Mouse (Mus musculus) heart, embryonic 15.5 days (tissue): ENCODE measurements at regions not wholly inside any gene's neighbourhood (a gene's known extent, or its start where the extent isn't known, plus 50 kb on each side); places are given as distances from the start of the nearest gene placed in this dataset.

Source experiments
- ATAC-seq: fragments of 200-750 bp; cut with Nextera tagmentation; replicated peaks from 2 replicates; pipeline ENCODE4 v1.8.0; 2017; ENCODE audit warnings: low read depth, moderate TSS enrichment; ENCODE audit not compliant: insufficient number of reproducible peaks, insufficient read depth, low FRiP score
- H3K27ac ChIP-seq: fragments of 300-500 bp; sonication (generic); 2 replicates; pipeline ENCODE4 v1.5.1; 2015; ENCODE audit warnings: mild to moderate bottlenecking, inconsistent platforms
- H3K27me3 ChIP-seq: fragments of 300-500 bp; sonication (generic); 2 replicates; pipeline ENCODE4 v1.6.1; 2015; ENCODE audit warnings: inconsistent platforms
- H3K36me3 ChIP-seq: fragments of 300-500 bp; sonication (generic); 2 replicates; pipeline ENCODE4 v1.6.1; 2015; ENCODE audit warnings: mild to moderate bottlenecking, inconsistent platforms
- H3K4me1 ChIP-seq: fragments of 300-500 bp; sonication (generic); replicated peaks from 2 replicates; pipeline ENCODE4 v1.6.1; 2015; ENCODE audit warnings: inconsistent platforms
- H3K4me2 ChIP-seq: fragments of 300-500 bp; sonication (generic); 2 replicates; pipeline ENCODE4 v1.6.1; 2015; ENCODE audit warnings: inconsistent platforms, mild to moderate bottlenecking, moderate library complexity
- H3K4me3 ChIP-seq: fragments of 300-500 bp; sonication (generic); 2 replicates; pipeline ENCODE4 v1.5.1; 2015; ENCODE audit warnings: mild to moderate bottlenecking, inconsistent platforms
- H3K9ac ChIP-seq: fragments of 300-500 bp; sonication (generic); 2 replicates; pipeline ENCODE4 v1.6.1; 2015; ENCODE audit warnings: mild to moderate bottlenecking, inconsistent platforms
- H3K9me3 ChIP-seq: fragments of 300-500 bp; sonication (generic); replicated peaks from 2 replicates; pipeline ENCODE4 v1.6.1; 2016; ENCODE audit warnings: inconsistent platforms
- WGBS: fragments of 180-500 bp; shearing (Covaris S2); methylation state at CpG from one replicate; pipeline ENCODE4 v1.1.7; 2015; ENCODE audit warnings: mixed read lengths; 5-methylcytosine and 5-hydroxymethylcytosine counted together

GRCm38 (mm10) chr15:96167256-96167655 is 120.1 kb upstream of the Arid2 start:
- Histone ChIP-seq H3K4me2 (no peak overlapping the region), H3K9ac (no peak overlapping the region), H3K4me3 (no peak overlapping the region), H3K4me1 (peaks cover 4% of the 10 kb centered on the region; the same call in 1 of the 2 replicates), H3K36me3 (no peaks in the 10 kb centered on the region), H3K27me3 (0 out of 2 replicates have a peak, but pooled peaks cover 6% of the 10 kb centered on the region), H3K9me3 (no peaks in the 10 kb centered on the region), H3K27ac (no peak overlapping the region)
- 74% methylated on average over 9 of the region's 9 CpGs for WGBS
- ATAC-seq: no peak

GRCm38 (mm10) chr15:96169726-96170467 is 117.4 kb upstream of the Arid2 start:
- 0 out of 2 replicates have a peak overlapping the region, but pooled peaks have one; percentile 3 for H3K9ac ChIP-seq
- 14% methylated on average over 15 of the region's 15 CpGs for WGBS
- no peak overlapping the region for H3K27ac ChIP-seq
- ATAC-seq: no peak
- H3K4me2 ChIP-seq: peak overlapping the region; percentile 58
- 0 out of 2 replicates have a peak, but pooled peaks cover 6% of the 10 kb centered on the region for H3K27me3 ChIP-seq
- no peaks in the 10 kb centered on the region for H3K9me3 ChIP-seq
- H3K36me3 ChIP-seq: no peaks in the 10 kb centered on the region
- peak overlapping the region; percentile 33 for H3K4me3 ChIP-seq
- H3K4me1 ChIP-seq: peaks cover 4% of the 10 kb centered on the region; the same call in 1 of the 2 replicates

- H3K9me3 ChIP-seq: no peaks in the 10 kb centered on the region
- H3K36me3 ChIP-seq: no peaks in the 10 kb centered on the region
- H3K9ac ChIP-seq: 0 out of 2 replicates have a peak overlapping the region, but pooled peaks have one; percentile 3
- H3K4me1 ChIP-seq: peaks cover 4% of the 10 kb centered on the region; the same call in 1 of the 2 replicates
- H3K4me2 ChIP-seq: peak overlapping the region; percentile 57
- 0 out of 2 replicates have a peak, but pooled peaks cover 6% of the 10 kb centered on the region for H3K27me3 ChIP-seq
- H3K27ac ChIP-seq: no peak overlapping the region
- 0 out of 2 replicates have a peak, but pooled peaks have one; percentile 7 for ATAC-seq
- WGBS: 15% methylated on average over 22 of the region's 22 CpGs
- peak overlapping the region; percentile 32 for H3K4me3 ChIP-seq
These were observed 116.1 kb upstream of the Arid2 start for GRCm38 (mm10) chr15:96170986-96171769.

- H3K9me3 ChIP-seq: no peaks in the 10 kb centered on the region
- H3K4me2 ChIP-seq: no peak overlapping the region
- no peak overlapping the region for H3K4me3 ChIP-seq
- no peak for ATAC-seq
- no peaks in the 10 kb centered on the region for H3K4me1 ChIP-seq
- no peak overlapping the region for H3K9ac ChIP-seq
- WGBS: 79% methylated on average over 9 of the region's 9 CpGs
- H3K27ac ChIP-seq: no peak overlapping the region
- H3K27me3 ChIP-seq: no peaks in the 10 kb centered on the region
- no peaks in the 10 kb centered on the region for H3K36me3 ChIP-seq
These were observed 109.4 kb upstream of the Arid2 start for GRCm38 (mm10) chr15:96177911-96178310.

- H3K9me3 ChIP-seq: no peaks in the 10 kb centered on the region
- H3K27me3 ChIP-seq: no peaks in the 10 kb centered on the region
- H3K4me1 ChIP-seq: no peaks in the 10 kb centered on the region
- H3K36me3 ChIP-seq: no peaks in the 10 kb centered on the region
- no peak overlapping the region for H3K4me3 ChIP-seq
- no peak overlapping the region for H3K9ac ChIP-seq
- H3K27ac ChIP-seq: no peak overlapping the region
- 81% methylated on average over 8 of the region's 8 CpGs for WGBS
- no peak for ATAC-seq
- no peak overlapping the region for H3K4me2 ChIP-seq
These were observed 108.8 kb upstream of the Arid2 start for GRCm38 (mm10) chr15:96178374-96179109.

- ATAC-seq: no peak
- no peaks in the 10 kb centered on the region for H3K9me3 ChIP-seq
- WGBS: 80% methylated on average over 5 of the region's 5 CpGs
These were observed 107.8 kb upstream of the Arid2 start for GRCm38 (mm10) chr15:96179511-96179910.

GRCm38 (mm10) chr15:96180036-96180435 is 107.3 kb upstream of the Arid2 start:
- no peak overlapping the region for H3K4me2 ChIP-seq
- H3K9me3 ChIP-seq: no peaks in the 10 kb centered on the region
- H3K4me3 ChIP-seq: no peak overlapping the region
- H3K27ac ChIP-seq: no peak overlapping the region
- no peaks in the 10 kb centered on the region for H3K27me3 ChIP-seq
- H3K36me3 ChIP-seq: no peaks in the 10 kb centered on the region
- 52% methylated on average over 5 of the region's 5 CpGs for WGBS
- no peak for ATAC-seq
- no peak overlapping the region for H3K9ac ChIP-seq
- peaks cover 9% of the 10 kb centered on the region for H3K4me1 ChIP-seq

More at GRCm38 (mm10) chr15:96179511-96179910, 107.8 kb upstream of the Arid2 start:
- Histone ChIP-seq H3K27me3 (no peaks in the 10 kb centered on the region), H3K36me3 (no peaks in the 10 kb centered on the region), H3K4me1 (peaks cover 4% of the 10 kb centered on the region), H3K4me3 (no peak overlapping the region), H3K27ac (no peak overlapping the region), H3K4me2 (no peak overlapping the region), H3K9ac (no peak overlapping the region)

GRCm38 (mm10) chr15:96180977-96181376 is 106.3 kb upstream of the Arid2 start:
- H3K4me3 ChIP-seq: no peak overlapping the region
- no peak for ATAC-seq
- no peak overlapping the region for H3K27ac ChIP-seq
- H3K4me2 ChIP-seq: no peak overlapping the region
- peaks cover 16% of the 10 kb centered on the region for H3K4me1 ChIP-seq
- H3K9me3 ChIP-seq: no peaks in the 10 kb centered on the region
- H3K36me3 ChIP-seq: no peaks in the 10 kb centered on the region
- H3K9ac ChIP-seq: no peak overlapping the region
- 85% methylated on average over 8 of the region's 8 CpGs for WGBS
- no peaks in the 10 kb centered on the region for H3K27me3 ChIP-seq

- no peak overlapping the region for H3K4me3 ChIP-seq
- no peak overlapping the region for H3K27ac ChIP-seq
- H3K4me1 ChIP-seq: peaks cover 16% of the 10 kb centered on the region
- no peak overlapping the region for H3K9ac ChIP-seq
- H3K9me3 ChIP-seq: no peaks in the 10 kb centered on the region
- ATAC-seq: no peak
- H3K36me3 ChIP-seq: no peaks in the 10 kb centered on the region
- WGBS: 74% methylated on average over 5 of the region's 5 CpGs
- no peak overlapping the region for H3K4me2 ChIP-seq
- no peaks in the 10 kb centered on the region for H3K27me3 ChIP-seq
These were observed 105.0 kb upstream of the Arid2 start for GRCm38 (mm10) chr15:96182313-96182712.

GRCm38 (mm10) chr15:96183069-96183468 is 104.2 kb upstream of the Arid2 start:
- H3K9me3 ChIP-seq: no peaks in the 10 kb centered on the region
- no peak for ATAC-seq
- WGBS: 67% methylated on average over 6 of the region's 6 CpGs
- H3K4me1 ChIP-seq: peaks cover 16% of the 10 kb centered on the region
- H3K27ac ChIP-seq: no peak overlapping the region
- no peak overlapping the region for H3K9ac ChIP-seq
- no peaks in the 10 kb centered on the region for H3K36me3 ChIP-seq
- no peaks in the 10 kb centered on the region for H3K27me3 ChIP-seq
- no peak overlapping the region for H3K4me2 ChIP-seq
- H3K4me3 ChIP-seq: no peak overlapping the region

GRCm38 (mm10) chr15:96184666-96185065 is 102.7 kb upstream of the Arid2 start:
- Histone ChIP-seq H3K9ac (no peak overlapping the region), H3K36me3 (no peaks in the 10 kb centered on the region), H3K27me3 (no peaks in the 10 kb centered on the region), H3K4me2 (peak overlapping the region; percentile 12; the same call in 1 of the 2 replicates), H3K4me1 (peaks cover 16% of the 10 kb centered on the region), H3K4me3 (no peak overlapping the region), H3K27ac (peak overlapping the region; percentile 89), H3K9me3 (no peaks in the 10 kb centered on the region)
- 69% methylated on average over 8 of the region's 8 CpGs for WGBS
- no peak for ATAC-seq
